12 mouse cellular contexts compared by ENCODE assay signal in the genomic region with DNA sequence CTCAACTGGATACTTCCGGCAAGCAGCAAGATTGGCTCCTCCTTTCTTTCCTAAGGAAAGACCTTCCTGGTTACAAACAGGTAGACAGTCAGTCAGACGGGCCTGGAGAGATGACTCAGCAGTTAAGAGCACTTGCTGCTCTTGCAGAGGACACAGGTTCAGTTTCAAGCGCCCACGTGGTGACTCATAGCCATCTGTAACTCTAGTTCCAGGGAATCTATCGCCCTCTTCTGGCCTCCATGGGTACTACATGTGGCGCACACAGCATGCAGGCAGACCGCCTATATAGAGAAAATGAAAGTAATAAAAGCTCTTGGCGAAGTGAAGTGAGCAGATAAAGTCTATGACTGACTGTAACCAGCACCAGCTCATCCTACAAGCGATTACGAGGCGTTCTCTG.
DNase-seq lines count a peak whose midpoint lies in the region; ATAC-seq and TF ChIP-seq lines count a peak whose summit lies in the region.
"Had no signal": no experiment of that assay in that cellular context is flagged by ENCODE, and none has a peak within 500 bp of the region (broad histone marks: within the 10 kb centered on the region; RNA-seq: fewer than 3 reads in every experiment).

No protein-coding gene starts in this region.

- ATAC-seq in liver, embryonic 14.5 days (ENCODE audit: insufficient read depth), result no peak

- intact Hi-C loops in left cerebral cortex, adult 2 months (cut with DNase I), result no loop called here
- intact Hi-C loops in left cerebral cortex, postnatal 25 days (cut with DNase I), result no loop called here

- no peaks in the 10 kb centered on the region for H3K27me3 ChIP-seq in liver, embryonic 14.5 days (ENCODE audit: control insufficient read depth, insufficient read depth, low read length)

- H3K36me3 ChIP-seq in liver, embryonic 14.5 days (replicated peaks; ENCODE audit: control insufficient read depth, insufficient read depth, low read depth), result no peaks in the 10 kb centered on the region
- H3K36me3 ChIP-seq: limb, embryonic 12.5 days had no signal

- peak; percentile 30 for TF ChIP-seq CTCF in left cerebral cortex, adult 2 months (IDR thresholded peaks at IDR 0.05)
- peak; percentile 70 for TF ChIP-seq CTCF in liver, embryonic 14.5 days (IDR thresholded peaks at IDR 0.05; ENCODE audit: low read depth)
- TF ChIP-seq CTCF in lung, adult 2 months (IDR thresholded peaks at IDR 0.05; ENCODE audit: insufficient read depth, low read length), result no peak

- no peaks in the 10 kb centered on the region for H3K9me3 ChIP-seq in liver, embryonic 14.5 days (ENCODE audit: control insufficient read depth, low read length)

- TF ChIP-seq POLR2A in lung, adult 2 months (IDR thresholded peaks at IDR 0.05; ENCODE audit: borderline replicate concordance, extremely low read depth, low read depth, low read length), result no peak

- no peak overlapping the region for H3K4me3 ChIP-seq in left cerebral cortex, adult 2 months
- no peak overlapping the region for H3K4me3 ChIP-seq in liver, embryonic 14.5 days (ENCODE audit: insufficient read depth in 1 of 2, low read depth in 2 of 2, low read length in 2 of 2)
- no peak overlapping the region for H3K4me3 ChIP-seq in lung, adult 2 months (replicated peaks; ENCODE audit: extremely low read depth, low read depth, low read length)
- H3K4me3 ChIP-seq: limb, embryonic 12.5 days had no signal

- DNase-seq in left cerebral cortex, adult 2 months (ENCODE audit: extremely low spot score in 1 of 2, low spot score in 2 of 2), result no peak
- no peak for DNase-seq in left cerebral cortex, postnatal 25 days (ENCODE audit: low spot score in 2 of 2)
- peak; percentile 35 to 47 for DNase-seq in B cell, adult 2 months
- peak; percentile 97 for DNase-seq in ES-CJ7 (ENCODE audit: low read depth, low spot score)
- DNase-seq in liver, embryonic 14.5 days (ENCODE audit: low read depth in 3 of 3, low spot score in 3 of 3), result no peak
- DNase-seq in urinary bladder, adult 18-20 months (ENCODE audit: low spot score in 2 of 2), result no peak
- DNase-seq in lung, adult 2 months, result no peak
- DNase-seq: cerebellum, postnatal 36 days; layer of hippocampus, adult 9-11 months had no signal

- H3K27ac ChIP-seq in left cerebral cortex, adult 2 months, result no peak overlapping the region
- no peak overlapping the region for H3K27ac ChIP-seq in liver, embryonic 14.5 days
- H3K27ac ChIP-seq: hindbrain, embryonic 14.5 days; limb, embryonic 12.5 days had no signal

- 62% methylated on average over 11 of the region's 11 CpGs for WGBS in liver, embryonic 14.5 days (ENCODE audit: insufficient replicate concordance)
- WGBS in lung, adult 2 months, result 86% methylated on average over 11 of the region's 11 CpGs

- no peaks in the 10 kb centered on the region for H3K4me1 ChIP-seq in liver, embryonic 14.5 days (replicated peaks; ENCODE audit: control insufficient read depth in 2 of 2, insufficient read depth in 2 of 2, low read length in 1 of 2)
- H3K4me1 ChIP-seq in lung, adult 2 months (ENCODE audit: control insufficient read depth, insufficient read depth, low read length), result no peaks in the 10 kb centered on the region

- no peak overlapping the region for H3K9ac ChIP-seq in liver, embryonic 14.5 days (replicated peaks)
- H3K9ac ChIP-seq: hindbrain, embryonic 14.5 days; limb, embryonic 12.5 days had no signal

- H3K4me2 ChIP-seq in liver, embryonic 14.5 days (ENCODE audit: low read depth), result no peak overlapping the region
- H3K4me2 ChIP-seq: heart, embryonic 11.5 days; hindbrain, embryonic 14.5 days; limb, embryonic 12.5 days had no signal

- TF ChIP-seq EP300 in liver, embryonic 14.5 days (IDR thresholded peaks at IDR 0.05; ENCODE audit: low read depth), result no peak

Comparison
In these comparisons a context has a peak if more than half of its experiments do, and no peak if none do; other contexts are left out.
1. DNase-seq: peak in B cell, adult 2 months (2 of 2) and ES-CJ7 (single experiment); none in left cerebral cortex, adult 2 months (0 of 2), left cerebral cortex, postnatal 25 days (0 of 2), liver, embryonic 14.5 days (0 of 3), urinary bladder, adult 18-20 months (0 of 2) and lung, adult 2 months (single experiment).